Mouse (Mus musculus): ENCODE data around the gene Orc3.
"Not testable (repeated sequence)": the region's sequence is repeated elsewhere in the genome, so short reads cannot be mapped to it uniquely, and the experiment has no call there.

Orc3 gene

GRCm38 (mm10) chr4:34582476-34582875 is 32.3 kb downstream of the Orc3 start:
- no peak for DNase-seq (ENCODE audit: low spot score)

DNA sequence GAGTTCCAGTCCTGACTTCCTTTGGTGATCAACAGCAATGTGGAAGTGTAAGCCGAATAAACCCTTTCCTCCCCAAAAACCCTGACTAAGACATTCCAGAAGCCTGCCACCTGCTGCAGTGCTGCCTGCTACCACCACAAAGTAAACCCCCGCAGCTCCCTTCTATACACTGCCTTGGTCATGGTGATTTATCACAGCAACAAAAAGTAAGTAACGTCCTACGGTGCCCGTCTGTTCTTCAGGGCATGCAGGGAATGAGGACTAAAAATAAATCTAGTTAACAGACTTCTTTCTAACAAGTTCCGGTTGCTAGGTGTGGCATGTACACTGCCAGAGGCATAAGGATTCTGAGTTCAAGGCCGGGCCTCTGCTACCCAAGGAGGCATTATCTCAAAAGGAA is 32.8 kb downstream of the Orc3 start:
- no peak for DNase-seq (ENCODE audit: low spot score)

DNA sequence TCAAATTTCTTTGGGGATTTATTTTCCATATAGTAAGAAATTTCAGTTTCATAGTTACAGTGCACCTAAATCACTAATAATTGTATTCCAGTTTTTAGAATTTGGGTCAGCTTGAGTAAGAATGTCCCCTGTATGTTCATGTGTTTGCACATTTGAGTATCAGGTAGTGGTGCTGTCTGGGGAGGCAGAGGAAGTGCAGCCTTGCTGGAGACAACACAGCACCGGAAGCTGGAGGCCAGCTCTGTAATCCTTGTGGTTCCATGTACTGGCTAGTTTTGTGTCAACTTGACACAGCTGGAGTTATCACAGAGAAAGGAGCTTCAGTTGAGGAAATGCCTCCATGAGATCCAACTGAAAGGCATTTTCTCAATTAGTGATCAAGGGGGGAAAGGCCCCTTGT is 33.3 kb downstream of the Orc3 start:
- DNase-seq (ENCODE audit: low spot score) = not testable (repeated sequence)

GRCm38 (mm10) chr4:34579215-34579614 is 35.5 kb downstream of the Orc3 start:
- DNase-seq (ENCODE audit: low spot score) = no peak

DNA sequence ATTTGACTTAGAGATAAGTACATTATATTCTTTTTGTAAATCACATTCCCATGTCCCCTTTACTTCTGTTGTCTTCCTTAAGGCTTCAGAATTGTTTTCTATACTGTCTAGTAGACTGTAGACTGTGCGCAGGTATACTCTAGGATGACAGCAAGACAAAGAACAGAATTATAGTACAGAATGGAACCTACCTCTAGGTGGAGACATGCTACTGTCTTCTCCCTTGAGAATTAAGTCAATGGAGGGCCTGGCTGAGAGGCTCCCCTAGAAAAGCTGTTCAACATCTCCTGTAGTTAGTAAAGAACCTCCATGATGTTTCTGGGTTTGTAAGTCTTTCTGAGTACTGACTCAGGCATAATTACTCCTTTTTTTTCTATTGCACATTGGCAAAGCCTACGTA is 37.7 kb downstream of the Orc3 start:
- DNase-seq (ENCODE audit: low spot score) = no peak

DNA sequence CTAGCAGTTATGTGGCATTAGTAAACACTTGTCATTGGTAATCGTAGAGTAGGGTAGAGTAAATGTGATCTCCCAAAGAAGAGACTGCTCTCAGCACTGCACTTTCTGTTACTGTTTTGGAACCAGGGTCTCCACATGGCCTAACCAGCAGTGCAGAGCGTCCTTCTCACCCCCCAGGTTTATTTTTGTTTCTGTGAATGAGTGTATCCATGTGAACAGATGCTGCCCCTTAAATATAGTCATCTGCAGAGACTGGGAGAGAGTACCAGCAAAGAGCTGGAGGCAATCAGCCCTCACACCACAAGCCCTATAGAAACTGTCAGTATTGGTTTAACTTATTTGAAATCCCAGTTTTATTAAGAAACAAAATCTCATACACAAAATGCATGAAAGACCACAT is 41.9 kb downstream of the Orc3 start:
- no peak for DNase-seq (ENCODE audit: low spot score)

DNA sequence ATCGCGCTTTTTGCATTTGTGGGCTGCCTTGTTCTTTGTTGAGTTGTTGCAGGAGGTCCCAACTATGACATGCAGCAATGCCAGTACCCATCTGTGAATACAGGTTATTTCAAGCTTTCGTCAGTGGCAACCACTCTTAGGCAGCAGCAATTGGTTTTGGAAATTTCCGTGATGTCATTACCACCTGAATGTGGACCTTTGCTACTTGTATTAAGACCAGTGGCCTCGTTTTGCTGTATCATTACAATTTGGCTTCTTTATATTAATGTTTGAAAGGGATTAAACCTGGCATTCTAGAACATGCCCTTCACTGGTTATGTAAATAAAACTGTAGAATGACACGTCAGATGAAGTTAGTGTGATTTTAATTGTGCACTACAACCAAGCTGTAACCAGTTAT is 48.5 kb downstream of the Orc3 start:
- DNase-seq (ENCODE audit: low spot score) = no peak

DNA sequence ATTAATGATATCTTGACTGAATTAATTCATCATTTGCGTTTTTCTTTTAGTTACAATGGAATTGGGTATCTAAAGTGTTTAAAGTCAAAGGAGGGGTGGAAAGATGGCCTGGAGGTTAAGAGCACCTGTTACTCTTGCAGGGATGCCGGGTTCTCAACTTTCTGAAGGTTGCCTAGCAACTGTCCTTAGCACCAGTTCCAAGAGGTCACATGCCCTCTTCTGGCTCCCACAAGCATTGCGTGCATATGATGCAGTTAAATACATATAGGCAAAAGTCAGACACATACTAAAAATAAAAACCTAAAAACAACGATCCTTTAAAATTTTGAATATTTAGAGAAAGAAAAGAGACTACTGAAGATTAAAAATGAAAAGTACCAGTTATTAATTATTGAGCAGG is 53.8 kb downstream of the Orc3 start:
- no peak for DNase-seq (ENCODE audit: low spot score)

DNA sequence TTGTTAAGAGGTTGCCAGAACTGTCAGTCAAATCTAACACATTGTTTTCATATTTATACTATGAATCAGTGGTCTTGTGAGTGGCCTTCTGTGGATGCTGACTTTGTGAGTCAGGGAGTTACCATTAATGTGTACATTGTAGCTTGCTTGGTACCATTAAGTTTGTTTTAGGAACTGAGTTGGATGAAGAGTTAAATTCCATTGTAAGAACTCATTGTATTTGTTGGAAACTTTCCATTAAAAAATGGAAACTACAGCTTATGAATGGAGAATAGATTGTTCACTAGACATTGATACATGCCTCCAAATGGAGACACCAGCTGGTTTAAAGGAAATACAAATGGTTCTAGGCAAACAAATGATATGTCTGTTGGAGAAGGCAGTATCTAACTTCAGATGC is 58.6 kb downstream of the Orc3 start:
- no peak for DNase-seq (ENCODE audit: low spot score)

DNA sequence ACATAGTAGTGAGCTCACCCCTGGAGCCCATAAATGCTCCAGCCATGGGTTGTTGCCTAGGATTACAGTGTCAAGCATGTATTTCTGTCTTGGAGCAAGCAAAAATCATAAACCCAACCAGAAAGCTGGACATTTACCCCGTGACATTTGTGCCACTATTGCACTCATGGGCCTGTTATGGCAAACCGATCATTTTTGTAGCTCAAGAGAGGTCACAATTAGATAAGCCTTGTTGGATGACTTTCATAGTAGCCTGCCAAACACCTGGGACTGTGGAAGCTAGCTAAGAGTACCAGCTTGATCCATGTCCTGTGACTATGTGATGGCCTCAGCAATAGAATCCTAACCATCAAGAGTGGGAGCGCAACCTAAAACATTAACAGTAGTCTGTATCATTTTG is 59.1 kb downstream of the Orc3 start:
- no peak for DNase-seq (ENCODE audit: low spot score)

- no peak for DNase-seq (ENCODE audit: low spot score)
These were observed 60.1 kb downstream of the Orc3 start for GRCm38 (mm10) chr4:34554596-34554995.

- no peak for DNase-seq (ENCODE audit: low spot score)
These were observed 62.8 kb downstream of the Orc3 start for GRCm38 (mm10) chr4:34551966-34552365.

DNA sequence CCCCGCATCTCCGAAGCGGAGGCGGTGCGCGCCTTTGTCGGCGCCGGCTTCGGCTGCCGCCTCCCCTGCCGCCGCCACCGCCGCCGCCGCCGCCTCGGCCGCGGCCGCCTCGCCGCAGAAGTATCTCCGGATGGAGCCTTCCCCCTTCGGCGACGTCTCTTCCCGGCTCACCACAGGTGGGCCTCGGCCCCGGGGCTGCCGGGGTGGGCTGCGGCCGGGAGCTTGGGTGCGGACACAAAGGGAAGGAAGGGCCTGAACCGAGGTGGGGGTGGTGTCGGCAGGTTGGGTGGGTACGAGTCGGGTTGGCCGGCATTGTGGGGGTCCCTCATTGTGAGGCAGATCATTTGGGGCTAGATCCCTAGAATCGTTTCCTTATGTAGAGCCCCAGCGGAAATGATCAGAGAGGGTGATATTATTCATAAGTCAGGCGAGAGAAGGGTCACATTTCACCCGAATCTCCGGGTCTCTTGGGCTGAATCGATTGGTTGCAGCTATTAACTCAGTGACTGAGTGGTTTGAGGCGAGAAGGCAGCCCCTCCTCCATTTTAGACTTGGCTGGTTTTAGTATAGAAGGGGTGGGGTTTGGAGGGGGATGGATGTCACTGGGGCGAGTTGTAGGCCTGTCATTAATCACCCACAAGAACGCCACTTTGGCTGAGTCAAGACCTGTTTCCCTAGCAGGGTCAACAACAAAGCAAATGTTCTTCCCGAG is 63.5 kb downstream of the Orc3 start:
- DNase-seq (ENCODE audit: low spot score) = no peak

DNA sequence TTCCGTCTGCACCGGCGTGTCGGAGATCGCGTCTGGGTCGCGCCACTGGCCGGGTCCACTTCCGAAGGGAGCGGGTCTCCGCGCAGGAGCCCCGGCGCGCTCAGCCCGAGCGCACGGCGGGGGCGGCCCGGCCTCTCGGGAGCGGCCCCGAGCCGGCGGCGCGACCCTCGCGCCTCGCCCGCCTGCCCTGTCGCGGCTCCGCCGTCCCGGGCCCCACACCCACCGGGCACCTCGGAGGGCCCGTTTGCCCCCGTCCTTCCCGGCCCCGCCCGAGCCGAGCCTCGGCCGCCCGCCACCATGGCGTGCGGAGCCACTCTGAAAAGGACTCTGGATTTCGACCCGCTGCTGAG is 64.0 kb downstream of the Orc3 start, which contains the start of gene Akirin2:
TSS of gene Akirin2 (plus strand) at position 190 of the 350 bp plus-strand sequence.
- no peak for DNase-seq (ENCODE audit: low spot score)

GRCm38 (mm10) chr4:34549981-34550747 is 64.6 kb downstream of the Orc3 start:
- peak; percentile 90 for DNase-seq (ENCODE audit: low spot score)

- DNase-seq (ENCODE audit: low spot score) = no peak
These were observed 84.8 kb downstream of the Orc3 start for GRCm38 (mm10) chr4:34529941-34530340.

- no peak for DNase-seq (ENCODE audit: low spot score)
These were observed 85.4 kb downstream of the Orc3 start for GRCm38 (mm10) chr4:34529379-34529778.

- no peak for DNase-seq (ENCODE audit: low spot score)
These were observed 86.2 kb downstream of the Orc3 start for GRCm38 (mm10) chr4:34528430-34529100.

DNA sequence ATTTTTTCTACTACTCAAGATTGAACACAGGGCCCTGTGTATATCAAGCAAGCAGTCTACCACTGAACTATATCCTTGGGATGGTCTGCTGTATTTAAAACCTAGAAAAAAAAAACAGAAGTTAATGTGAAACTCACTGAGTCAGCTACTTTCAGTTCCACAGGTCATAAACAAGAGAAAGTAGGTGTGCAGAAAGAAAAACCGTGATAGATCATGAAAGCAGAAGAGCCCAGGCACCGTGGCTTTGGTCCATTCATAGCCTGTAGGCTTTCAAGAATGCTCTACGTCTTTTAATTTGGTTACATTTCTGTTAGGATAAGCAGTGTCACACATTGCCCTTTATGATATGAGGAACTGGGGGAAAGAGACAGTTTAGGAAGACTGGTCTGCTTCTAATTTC is 88.0 kb downstream of the Orc3 start:
- DNase-seq (ENCODE audit: low spot score) = no peak

DNA sequence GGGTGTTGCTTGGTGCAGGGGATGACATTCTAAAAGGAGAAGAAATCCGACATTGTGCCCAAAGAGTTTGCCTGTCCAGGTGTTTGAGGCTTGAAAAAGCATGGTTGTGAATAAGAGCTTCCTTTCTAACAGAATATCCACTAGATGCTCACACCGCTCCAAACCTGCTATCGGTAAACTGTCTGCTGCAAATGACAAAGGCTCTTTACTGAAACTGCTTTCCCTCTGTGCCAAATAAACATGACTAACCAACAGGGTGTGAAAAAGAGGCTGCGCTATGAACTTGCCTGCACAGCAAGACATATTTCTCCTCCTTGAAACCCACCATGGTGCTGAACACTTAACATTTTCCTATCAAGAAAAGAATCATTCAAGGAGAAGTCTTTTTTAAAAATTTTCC is 91.2 kb downstream of the Orc3 start:
- DNase-seq (ENCODE audit: low spot score) = no peak

DNA sequence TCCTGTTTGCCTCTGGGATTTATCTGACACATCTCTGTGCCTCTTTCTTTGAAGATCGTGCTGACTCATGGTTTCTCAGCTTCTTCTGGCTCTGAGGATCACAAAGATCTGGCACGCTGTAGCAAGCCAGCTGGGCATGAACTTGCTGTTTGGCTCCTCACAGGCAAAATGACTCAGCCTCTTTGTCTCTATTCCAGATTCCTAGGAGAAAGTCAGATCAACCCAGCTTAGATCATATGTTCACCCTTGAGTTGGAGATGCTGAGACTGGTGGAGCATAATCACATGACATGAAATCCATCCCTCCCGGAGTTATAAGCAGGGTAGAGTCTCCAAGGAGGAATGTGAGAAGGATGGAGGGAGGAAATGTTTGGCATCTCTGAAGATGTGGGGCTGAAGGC is 91.9 kb downstream of the Orc3 start:
- peak; percentile 34 for DNase-seq (ENCODE audit: low spot score)
